Mouse (Mus musculus) layer of hippocampus, adult 2 months (tissue): ENCODE measurements around the gene Dhx9. TPM values are rescaled to one million over a fixed set of nuclear protein-coding genes. Genes with fewer than 3 reads are reported as not detected.
A peak's percentile ranks its signal among the peaks of the same experiment; 100 is the strongest.
"Not testable (repeated sequence)": the region's sequence is repeated elsewhere in the genome, so short reads cannot be mapped to it uniquely, and the experiment has no call there.

Experiments used
- DNase-seq, 2 experiments: peaks; one replicate each; pipeline ENCODE4 v3.0.0; 2022; ENCODE audit warnings: low spot score in 2 of 2
- H3K27ac ChIP-seq: fragments of 200-600 bp; 2 replicates; pipeline ENCODE4 v1.8.1; 2022
- H3K4me3 ChIP-seq: fragments of 200-600 bp; 2 replicates; pipeline ENCODE4 v1.8.1; 2022; ENCODE audit warnings: mild to moderate bottlenecking
- CTCF ChIP-seq: fragments of 200-600 bp; conservative IDR thresholded peaks from 2 replicates; pipeline ENCODE4 v1.8.1; 2022; ENCODE audit warnings: antibody characterized with exemption, mild to moderate bottlenecking, moderate library complexity
- total RNA-seq, 2 experiments: library from RNA; stranded (reverse); gene quantifications; 2 replicates each; pipeline ENCODE4 v1.2.3; 2021

Dhx9 gene
- total RNA-seq, 2 experiments from 2014 or later, result 118 to 120 TPM

- H3K4me3 ChIP-seq, result no peak overlapping the region
- DNase-seq, result no peak
- no peak overlapping the region for H3K27ac ChIP-seq
- no peak for TF ChIP-seq CTCF
Observed at GRCm38 (mm10) chr1:153431701-153432100, 55.8 kb downstream of the Dhx9 start.

- TF ChIP-seq CTCF, result no peak
- no peak overlapping the region for H3K27ac ChIP-seq
- no peak overlapping the region for H3K4me3 ChIP-seq
- DNase-seq, result no peak
Observed at GRCm38 (mm10) chr1:153431158-153431557, 56.3 kb downstream of the Dhx9 start.

DNA sequence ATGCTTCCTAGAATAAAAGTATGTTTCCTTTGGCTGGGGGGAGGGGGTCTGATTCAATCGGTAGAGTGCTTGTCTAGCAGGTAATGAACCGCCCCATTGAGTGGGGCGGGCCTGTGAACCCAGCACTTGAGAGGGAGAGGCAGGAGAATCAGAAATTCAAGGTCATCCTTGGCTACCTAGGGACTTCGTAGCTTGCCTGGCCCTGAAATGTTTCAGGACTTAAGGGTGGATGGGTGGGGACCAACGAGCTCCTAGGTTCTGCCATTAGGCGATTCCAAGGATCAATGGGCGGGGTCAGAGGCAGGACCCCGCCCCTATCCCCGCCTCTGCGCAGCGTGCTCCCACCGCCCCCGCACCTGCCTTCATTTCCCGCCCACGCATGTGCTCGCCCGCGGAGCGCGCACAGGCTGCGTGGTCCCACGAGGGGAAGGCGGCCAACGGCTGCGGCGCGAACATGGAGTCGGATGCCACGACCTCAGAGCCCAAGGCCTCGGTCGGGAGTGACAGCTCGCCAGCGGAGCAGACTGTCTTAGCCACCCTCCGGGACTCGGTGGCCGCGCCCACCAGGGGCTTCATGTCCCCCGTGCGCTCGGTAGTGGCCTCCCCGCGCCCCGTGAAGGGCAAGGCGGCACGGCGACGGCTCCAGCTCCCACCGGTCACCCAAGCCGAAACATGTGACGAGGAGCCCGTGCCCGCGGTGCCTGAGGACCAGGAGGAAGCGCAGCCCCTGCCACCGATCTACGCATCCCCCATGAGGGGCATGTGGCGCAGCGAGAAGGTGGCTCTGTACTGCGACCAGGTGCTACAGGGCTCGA lies 62.5 kb downstream of the Dhx9 start, which contains the start of gene Shcbp1l:
Shcbp1l (plus strand) TSS at position 393 of the 815 bp plus-strand sequence.
- peak within 1 kb of the TSS; percentile 92 for H3K27ac ChIP-seq
- peak; percentile 74 to 79 for DNase-seq
- TF ChIP-seq CTCF, result no peak
- H3K4me3 ChIP-seq, result peak within 1 kb of the TSS; percentile 73

DNA sequence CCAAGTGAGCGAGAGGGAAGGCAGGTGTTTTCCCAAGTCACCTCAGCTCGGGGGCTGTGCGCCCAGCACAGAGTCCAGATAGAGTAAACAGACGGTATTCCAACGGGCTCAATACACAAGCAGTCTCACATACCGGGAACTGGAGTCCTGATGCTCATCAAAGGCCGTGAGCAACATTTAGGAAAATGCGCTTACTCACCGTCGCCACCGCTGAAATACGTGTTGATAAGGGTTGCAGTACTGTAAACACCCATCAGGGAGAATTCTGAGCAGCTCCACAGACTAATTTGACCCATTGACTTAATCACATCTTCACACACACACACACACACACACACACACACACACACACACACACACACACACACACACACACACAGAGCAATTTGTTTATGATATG lies 63.2 kb downstream of the Dhx9 start:
- TF ChIP-seq CTCF, result peak; percentile 27
- peak overlapping the region; percentile 57 for H3K27ac ChIP-seq
- no peak overlapping the region; the same call in 1 of the 2 replicates for H3K4me3 ChIP-seq
- peak in 1 of 2 experiments; percentile 13 for DNase-seq

GRCm38 (mm10) chr1:153417805-153418204 lies 69.7 kb downstream of the Dhx9 start:
- not testable (repeated sequence) for H3K4me3 ChIP-seq
- peak overlapping the region; percentile 68 for H3K27ac ChIP-seq
- peak in 1 of 2 experiments; percentile 10 for DNase-seq

GRCm38 (mm10) chr1:153416271-153416832 lies 71.1 kb downstream of the Dhx9 start:
- not testable (repeated sequence) for DNase-seq, H3K27ac ChIP-seq, H3K4me3 ChIP-seq

DNA sequence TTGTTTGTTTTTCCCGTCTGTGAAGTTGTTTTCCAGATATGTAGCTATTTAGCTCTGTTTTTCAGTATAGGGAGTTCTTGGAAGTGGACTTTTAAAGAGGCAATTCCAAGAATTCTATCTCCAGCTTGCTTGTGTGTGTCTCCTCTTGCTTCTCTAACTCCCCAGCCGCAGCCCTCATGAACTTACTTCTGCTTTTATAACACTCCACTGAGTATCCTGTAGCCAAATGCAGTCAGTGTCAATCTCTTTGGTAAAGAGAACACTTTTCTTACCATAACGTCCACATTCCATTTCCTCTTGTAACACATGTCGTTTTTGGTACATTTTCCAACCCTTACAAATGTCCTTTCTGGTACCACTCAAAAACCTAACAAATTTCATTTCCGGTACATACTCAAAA lies 71.7 kb downstream of the Dhx9 start:
- DNase-seq, H3K27ac ChIP-seq, H3K4me3 ChIP-seq: not testable (repeated sequence)

DNA sequence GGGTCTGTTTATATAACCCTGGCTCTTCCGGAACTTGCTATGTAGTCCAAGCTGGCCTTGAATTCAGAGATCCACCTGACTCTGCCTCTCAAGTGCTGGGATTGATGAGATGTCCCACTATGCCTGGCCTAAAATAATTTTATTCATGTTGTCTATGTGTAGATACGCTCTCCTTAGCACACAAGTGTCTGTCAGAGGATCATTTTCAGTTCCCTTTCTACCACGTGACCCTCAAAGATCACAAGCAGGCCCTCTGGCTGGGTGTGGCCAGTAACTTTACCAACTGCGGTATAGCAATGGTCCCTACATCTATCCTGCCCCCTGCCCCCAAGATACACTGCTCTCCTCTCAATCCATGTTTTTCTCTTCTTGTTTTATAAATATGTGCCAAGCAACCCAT lies 72.5 kb downstream of the Dhx9 start:
- no peak for TF ChIP-seq CTCF
- Histone ChIP-seq H3K4me3 (no peak overlapping the region), H3K27ac (peak overlapping the region; percentile 72)
- DNase-seq, result peak in 1 of 2 experiments; percentile 17

DNA sequence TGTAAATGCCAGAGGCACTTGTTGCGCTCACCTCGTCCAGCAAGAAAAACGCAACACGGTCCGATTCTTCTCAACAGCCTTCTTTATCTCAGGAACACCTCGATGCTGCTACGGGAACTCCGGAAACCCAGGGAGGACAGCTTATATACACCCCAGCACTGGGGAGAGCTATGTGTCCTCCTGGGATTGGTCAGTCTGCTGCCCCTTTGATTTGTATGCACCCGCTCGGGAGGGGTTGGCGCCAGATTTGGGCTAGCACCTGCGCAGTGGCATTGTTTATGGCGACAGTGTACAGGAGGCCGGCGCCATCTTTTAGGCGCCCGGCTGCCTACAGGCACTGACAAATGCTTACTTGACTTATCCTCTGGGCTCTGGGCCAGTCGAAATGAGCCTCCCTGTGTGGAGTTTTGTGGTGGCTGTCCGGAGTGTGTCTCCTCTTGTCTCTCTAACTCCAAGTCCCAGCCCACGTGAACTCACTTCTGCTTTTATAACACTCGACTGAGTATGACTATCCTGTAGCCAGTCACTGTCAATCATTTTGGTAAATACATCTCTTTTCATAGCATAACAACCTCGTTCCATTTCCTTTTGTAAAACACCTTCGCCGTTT lies 73.2 kb downstream of the Dhx9 start:
- Histone ChIP-seq H3K27ac (peak overlapping the region; percentile 72), H3K4me3 (peak overlapping the region; percentile 34)
- DNase-seq, result peak; percentile 50 to 77

- H3K27ac ChIP-seq, result peak overlapping the region; percentile 72
- peak; percentile 47 for TF ChIP-seq CTCF
- peak; percentile 70 to 71 for DNase-seq
- peak overlapping the region; percentile 34 for H3K4me3 ChIP-seq
Observed at GRCm38 (mm10) chr1:153413397-153414020, 74.0 kb downstream of the Dhx9 start.

- DNase-seq, H3K4me3 ChIP-seq: not testable (repeated sequence)
- H3K27ac ChIP-seq, result peak overlapping the region; percentile 72
Observed at GRCm38 (mm10) chr1:153412663-153413396, 74.6 kb downstream of the Dhx9 start.

GRCm38 (mm10) chr1:153411723-153412122 lies 75.7 kb downstream of the Dhx9 start:
- DNase-seq, result no peak
- TF ChIP-seq CTCF, result no peak
- Histone ChIP-seq H3K4me3 (no peak overlapping the region), H3K27ac (no peak overlapping the region)

DNA sequence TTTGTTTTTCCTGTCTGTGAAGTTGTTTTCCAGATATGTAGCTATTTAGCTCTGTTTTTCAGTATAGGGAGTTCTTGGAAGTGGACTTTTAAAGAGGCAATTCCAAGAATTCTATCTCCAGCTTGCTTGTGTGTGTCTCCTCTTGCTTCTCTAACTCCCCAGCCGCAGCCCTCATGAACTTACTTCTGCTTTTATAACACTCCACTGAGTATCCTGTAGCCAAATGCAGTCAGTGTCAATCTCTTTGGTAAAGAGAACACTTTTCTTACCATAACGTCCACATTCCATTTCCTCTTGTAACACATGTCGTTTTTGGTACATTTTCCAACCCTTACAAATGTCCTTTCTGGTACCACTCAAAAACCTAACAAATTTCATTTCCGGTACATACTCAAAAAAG lies 76.5 kb downstream of the Dhx9 start:
- not testable (repeated sequence) for H3K27ac ChIP-seq, H3K4me3 ChIP-seq, DNase-seq

GRCm38 (mm10) chr1:153408296-153408695 lies 79.2 kb downstream of the Dhx9 start:
- not testable (repeated sequence) for H3K4me3 ChIP-seq, DNase-seq, H3K27ac ChIP-seq

GRCm38 (mm10) chr1:153407641-153408040 lies 79.8 kb downstream of the Dhx9 start:
- H3K27ac ChIP-seq, DNase-seq, H3K4me3 ChIP-seq: not testable (repeated sequence)
